Mouse (Mus musculus): ENCODE measurements around the gene Pten.

GRCm38 (mm10) chr19:32726451-32727325, 30.6 kb upstream of the Pten start:
- TF ChIP-seq CTCF (IDR thresholded peaks at IDR 0.05; ENCODE audit: low read depth, low read length) (no peak), GATA1 (IDR thresholded peaks at IDR 0.05; ENCODE audit: borderline replicate concordance, low read length) (no peak), TAL1 (conservative IDR thresholded peaks at IDR 0.05; ENCODE audit: low read depth, low read length) (no peak)

Data from G1E (cell line).